Mouse (Mus musculus) telencephalon, adult 2 months (tissue): ENCODE results near the gene Dlg2.

Experiments
- DNase-seq: peaks from one replicate; pipeline ENCODE4 v3.0.0-alpha.2; 2011; ENCODE audit warnings: low read depth, low spot score

The Dlg2 gene

GRCm38 (mm10) chr7:91262031-91262951 lies 785.8 kb downstream of the Dlg2 start:
- DNase-seq, result peak; percentile 66

DNA sequence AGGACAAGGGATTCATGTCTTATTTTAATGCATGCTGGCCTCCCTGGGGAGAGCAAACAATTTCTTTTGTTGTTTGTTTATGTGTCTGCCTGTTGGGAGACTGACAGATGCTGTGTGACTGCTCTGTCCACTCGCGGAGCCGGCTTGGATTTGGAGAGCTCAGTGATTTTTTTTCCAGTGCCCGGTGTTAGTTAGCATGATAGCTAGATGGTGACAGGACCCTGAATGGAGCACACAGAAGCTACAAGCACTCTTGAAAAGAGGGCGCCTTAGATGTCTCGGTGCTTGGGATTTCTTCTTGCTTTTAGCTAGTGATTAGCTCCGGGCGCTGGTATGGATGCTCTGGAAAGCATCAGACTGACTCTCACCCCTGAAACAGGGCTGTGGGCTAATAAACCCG lies 786.5 kb downstream of the Dlg2 start:
- no peak for DNase-seq

GRCm38 (mm10) chr7:91267764-91268163 lies 791.3 kb downstream of the Dlg2 start:
- DNase-seq, result no peak

GRCm38 (mm10) chr7:91284167-91284566 lies 807.7 kb downstream of the Dlg2 start:
- DNase-seq, result peak; percentile 73

GRCm38 (mm10) chr7:91288324-91288723 lies 811.9 kb downstream of the Dlg2 start:
- DNase-seq, result no peak

GRCm38 (mm10) chr7:91296127-91296526 lies 819.7 kb downstream of the Dlg2 start:
- peak; percentile 89 for DNase-seq

GRCm38 (mm10) chr7:91311177-91311576 lies 834.7 kb downstream of the Dlg2 start:
- DNase-seq, result peak; percentile 24

GRCm38 (mm10) chr7:91345073-91345472 lies 868.6 kb downstream of the Dlg2 start:
- DNase-seq, result no peak

- DNase-seq, result peak; percentile 92
These were observed 893.4 kb downstream of the Dlg2 start for GRCm38 (mm10) chr7:91369821-91370321.

DNA sequence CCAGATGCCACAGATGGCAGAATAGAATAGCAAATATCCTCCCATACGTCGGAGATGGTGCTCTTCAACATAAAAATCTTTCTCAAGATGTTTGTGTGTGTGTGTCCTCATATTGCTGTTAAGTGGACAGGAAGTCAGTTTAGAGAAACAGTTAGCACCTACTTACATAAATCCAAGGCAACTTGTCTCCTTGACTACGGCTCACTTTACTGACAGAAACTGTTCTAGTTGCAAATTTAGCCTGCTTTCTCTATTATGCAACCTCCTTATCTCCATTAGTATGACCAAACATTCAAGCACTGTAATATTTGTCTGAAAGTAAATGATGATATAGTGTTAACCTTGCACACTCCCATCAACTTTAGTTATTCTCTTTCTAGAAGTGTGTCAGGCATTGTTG lies 905.8 kb downstream of the Dlg2 start:
- peak; percentile 45 for DNase-seq

DNA sequence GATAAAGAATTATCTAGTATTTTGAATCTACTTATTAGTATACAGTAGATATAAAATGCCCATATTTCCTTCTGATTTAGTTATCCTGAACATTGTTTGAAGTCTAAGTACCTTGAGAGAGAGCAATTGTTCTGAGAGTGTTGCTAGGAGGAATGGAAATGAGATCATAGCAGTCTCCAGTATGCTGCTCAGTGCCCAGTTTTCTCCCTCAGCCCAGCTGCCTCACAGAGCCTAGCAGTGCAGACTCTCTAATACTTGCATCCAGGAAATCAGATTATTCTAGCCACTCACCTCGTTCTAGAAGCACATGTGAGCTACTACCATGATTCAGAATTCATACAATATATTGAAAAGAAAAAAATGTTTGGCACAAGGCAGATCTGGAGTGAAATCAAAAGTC lies 907.4 kb downstream of the Dlg2 start:
- DNase-seq, result no peak

GRCm38 (mm10) chr7:91389272-91389671 lies 912.8 kb downstream of the Dlg2 start:
- peak; percentile 50 for DNase-seq

DNA sequence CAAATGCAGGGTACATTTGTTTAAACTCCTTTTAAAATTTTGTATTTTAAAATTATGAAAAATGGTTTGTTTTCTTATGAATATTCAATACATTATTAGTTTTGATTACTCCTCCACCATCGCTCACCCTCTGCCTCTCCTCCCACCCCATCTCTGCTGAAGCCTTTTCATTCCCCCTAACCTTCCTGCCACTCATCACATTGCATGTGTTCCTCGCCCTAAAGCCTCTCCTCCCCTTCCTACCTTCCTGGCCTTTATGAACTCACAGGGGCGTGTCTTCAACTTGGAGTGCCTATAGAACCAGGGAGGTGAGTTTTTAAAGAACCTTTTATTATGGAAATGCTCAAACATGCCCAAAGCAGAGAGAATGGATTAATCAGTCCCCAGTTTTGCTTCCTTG lies 921.4 kb downstream of the Dlg2 start:
- no peak for DNase-seq

- peak; percentile 82 for DNase-seq
These were observed 935.6 kb downstream of the Dlg2 start for GRCm38 (mm10) chr7:91412109-91412508.

DNA sequence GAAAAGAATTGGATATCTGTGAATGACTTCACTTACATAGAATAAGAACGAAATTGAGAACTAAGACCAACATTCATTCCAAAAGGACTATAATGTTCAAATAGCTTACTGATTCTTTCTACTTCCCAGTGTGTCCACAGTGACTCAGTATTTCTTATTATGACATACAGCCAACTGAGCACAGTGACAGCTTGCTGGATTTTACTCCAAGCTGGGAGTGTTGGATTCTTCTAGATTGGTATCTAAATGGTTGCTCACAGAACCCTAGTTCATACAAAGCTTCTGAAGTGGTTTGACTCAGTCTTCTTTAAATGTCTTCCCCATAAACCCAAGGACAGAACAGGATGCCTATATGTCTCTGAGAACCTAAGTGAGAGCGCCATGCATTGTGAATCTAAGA lies 937.7 kb downstream of the Dlg2 start:
- no peak for DNase-seq

DNA sequence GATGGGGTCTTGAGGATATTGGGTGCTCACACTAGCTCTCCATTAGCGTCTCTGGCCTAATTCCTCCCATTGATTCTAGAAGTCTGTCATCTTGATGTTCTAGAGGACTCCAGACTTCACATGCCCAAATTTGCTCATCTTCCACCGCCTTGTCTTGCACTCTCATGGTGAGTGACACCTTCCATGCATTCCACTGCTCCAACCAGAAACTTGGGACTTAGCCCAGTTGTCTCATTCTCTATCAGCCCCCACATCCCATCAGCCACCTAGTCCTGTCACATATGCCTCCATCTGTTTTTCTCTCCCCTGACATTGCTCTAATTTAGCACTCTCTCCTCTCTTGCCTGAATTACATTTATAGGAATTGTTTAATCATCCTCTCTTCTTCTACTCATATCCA lies 938.3 kb downstream of the Dlg2 start:
- DNase-seq, result peak; percentile 88

DNA sequence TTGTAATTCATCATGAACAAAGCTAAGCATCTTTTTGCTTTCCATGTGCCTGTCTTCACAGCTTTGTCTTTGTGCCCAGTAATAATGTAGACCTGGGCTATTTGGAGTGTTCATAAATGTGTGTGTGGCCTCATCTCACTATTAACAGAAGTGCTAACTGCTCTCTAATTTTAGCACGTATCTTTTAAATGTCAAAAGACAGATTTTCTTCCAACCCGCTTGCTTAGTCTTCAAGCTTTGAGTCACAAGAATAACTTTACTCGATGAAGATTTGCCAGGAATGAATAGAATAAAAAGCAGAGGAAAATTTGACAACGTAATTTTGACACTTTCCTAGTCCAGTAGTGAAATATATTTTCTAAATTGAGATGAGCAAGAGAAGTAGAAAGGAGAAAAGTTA lies 943.7 kb downstream of the Dlg2 start:
- DNase-seq, result no peak

GRCm38 (mm10) chr7:91423784-91424183 lies 947.3 kb downstream of the Dlg2 start:
- no peak for DNase-seq

DNA sequence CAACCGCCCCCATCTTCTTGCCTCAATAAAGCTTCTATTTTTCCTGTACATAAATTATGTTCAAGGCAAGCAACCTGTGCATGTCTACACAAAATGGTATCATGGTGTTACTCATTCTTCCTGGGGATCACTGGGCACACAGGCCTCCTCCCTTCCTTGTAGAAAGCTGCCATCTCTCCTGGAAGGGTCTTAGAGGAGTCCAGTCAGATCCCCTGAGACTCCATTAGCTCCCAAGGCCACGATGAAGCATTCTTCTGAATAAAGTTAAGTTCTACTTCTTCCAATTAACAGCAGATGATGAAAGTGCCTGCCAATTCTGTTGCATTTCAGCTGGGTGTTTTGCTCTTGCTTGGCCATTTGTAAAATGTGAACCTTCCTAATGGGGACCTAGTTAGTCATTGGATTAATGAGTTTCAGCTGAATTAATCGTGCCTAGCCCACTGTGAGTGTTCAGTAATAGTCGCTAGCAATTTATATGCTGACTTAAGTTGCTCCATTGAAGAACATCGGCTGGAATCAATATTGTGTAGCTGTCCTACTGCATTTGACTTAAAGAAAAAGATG lies 953.3 kb downstream of the Dlg2 start:
- no peak for DNase-seq

DNA sequence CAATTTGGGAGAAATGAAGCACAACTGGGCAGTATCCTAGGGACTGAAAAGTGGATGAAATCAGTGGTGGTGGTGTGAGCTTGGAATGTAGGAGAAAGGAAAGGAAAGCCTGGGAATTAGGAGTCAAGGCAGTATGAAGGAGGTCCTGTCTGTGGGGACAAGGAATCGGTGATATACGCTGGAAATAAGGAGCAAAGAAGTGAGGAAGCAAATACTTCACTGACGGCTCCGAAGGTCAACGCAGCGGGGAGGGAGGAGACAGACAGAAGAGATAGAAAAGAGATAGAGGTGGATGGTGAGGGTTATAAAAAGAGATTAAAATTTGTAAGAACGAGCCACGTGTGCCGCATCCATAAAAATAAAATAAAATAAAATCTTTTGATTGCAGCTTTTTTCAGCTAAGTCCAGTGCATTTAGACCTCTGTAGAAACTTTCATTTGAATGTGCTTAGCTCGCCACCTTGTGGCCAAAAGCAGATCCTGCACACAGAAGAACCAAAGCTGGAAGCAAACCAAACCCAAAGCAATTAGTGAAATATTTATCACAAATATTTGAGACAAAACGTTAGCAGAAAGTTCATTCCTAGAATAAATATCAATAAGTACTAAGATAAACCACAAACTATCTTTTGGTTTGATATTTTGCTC lies 955.2 kb downstream of the Dlg2 start:
- no peak for DNase-seq

DNA sequence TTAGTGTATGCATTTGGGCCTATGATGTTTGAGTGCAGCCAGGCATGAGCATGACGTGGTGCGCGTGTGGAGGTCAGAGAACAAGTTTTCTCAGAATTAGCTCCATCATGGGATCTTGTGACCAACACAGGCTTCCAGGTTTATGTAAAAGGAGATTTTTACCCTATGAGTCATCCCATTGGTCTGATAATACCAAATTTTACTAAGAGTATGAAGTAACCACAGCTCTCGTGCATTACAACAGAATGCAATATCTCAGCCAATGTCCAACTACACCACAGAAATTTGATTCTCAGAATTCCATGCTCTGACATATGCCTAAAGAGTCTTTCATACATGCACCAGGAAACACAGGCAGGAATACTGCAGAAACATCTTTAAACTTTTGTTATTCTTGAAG lies 956.1 kb downstream of the Dlg2 start:
- DNase-seq, result no peak

DNA sequence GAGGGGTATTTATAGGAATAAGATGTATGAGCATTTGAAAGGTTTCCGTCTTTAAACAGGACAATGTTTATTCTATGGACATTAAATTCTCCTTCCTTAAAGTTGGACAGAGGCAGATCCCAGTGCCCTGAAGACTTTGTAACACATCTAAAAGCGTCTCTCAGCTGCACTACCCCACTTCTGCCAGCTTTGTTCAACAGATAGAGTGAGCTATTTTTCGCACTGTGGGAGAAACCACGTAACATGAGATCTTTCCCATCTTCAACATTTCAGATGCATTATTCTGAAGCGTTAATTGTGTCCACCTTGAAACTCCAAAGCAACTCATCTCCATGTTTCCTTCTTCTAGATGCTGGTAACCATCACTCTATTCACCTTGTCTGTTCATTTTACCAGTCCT lies 958.3 kb downstream of the Dlg2 start:
- DNase-seq, result no peak
